Mouse (Mus musculus) embryo, embryonic 9.5 days (tissue): ENCODE measurements around the gene Rgs1.

ENCODE experiments used
- DNase-seq: peaks from one replicate; pipeline ENCODE4 v3.0.0-alpha.2; 2017; ENCODE audit errors: extremely low spot score

The Rgs1 gene

GRCm38 (mm10) chr1:144248923-144249322 is at the start of gene Rgs1:
TSS of gene Rgs1 (minus strand) at chr1:144249242.
- no peak for DNase-seq

DNA sequence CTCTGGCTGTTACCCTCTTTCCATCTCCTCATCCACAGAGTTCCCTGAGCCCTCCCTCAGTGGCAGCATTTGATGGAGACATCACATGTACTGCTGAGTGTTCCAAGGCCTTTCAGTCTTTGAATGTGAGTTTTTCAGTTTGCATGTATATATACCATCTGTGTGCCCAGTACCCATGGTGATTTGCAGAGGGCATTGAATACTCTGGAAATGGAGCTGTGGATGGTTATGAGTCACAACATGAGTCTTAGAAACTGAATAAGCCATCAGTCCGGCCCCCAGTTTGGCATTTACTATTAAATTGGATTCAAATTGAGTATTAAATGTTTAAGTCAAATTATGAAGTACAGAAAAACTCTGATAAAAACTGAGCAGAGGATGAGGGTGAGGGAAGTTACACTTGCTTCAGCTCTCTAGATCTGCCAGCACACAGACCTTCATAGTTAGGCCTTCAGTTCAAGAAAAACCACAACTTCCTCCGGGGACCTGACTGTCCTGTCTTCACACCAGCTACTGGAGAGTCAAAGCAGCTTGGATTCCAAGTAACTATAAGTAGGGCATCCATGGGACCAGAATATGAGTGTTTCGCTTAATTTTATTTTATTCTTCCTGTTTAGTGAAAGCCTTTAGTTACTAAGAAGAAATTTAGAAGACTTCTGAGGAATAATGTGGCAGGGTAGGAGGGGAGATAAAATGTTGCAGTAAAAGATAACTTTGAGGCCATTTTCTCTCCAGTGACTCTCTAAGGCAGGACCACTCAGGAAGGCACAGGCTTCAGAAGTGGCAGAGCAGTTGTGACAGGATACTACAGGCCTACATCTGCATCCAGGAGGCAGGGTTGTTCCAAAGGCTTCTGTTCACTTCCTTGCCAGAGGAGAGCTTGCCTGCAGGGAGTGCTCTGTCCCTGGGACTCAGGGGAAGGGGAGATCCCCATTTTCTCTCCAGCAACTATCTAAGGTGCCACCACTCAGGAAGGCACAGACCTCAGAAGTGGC is 34.3 kb upstream of the Rgs1 start:
- DNase-seq, result no peak

DNA sequence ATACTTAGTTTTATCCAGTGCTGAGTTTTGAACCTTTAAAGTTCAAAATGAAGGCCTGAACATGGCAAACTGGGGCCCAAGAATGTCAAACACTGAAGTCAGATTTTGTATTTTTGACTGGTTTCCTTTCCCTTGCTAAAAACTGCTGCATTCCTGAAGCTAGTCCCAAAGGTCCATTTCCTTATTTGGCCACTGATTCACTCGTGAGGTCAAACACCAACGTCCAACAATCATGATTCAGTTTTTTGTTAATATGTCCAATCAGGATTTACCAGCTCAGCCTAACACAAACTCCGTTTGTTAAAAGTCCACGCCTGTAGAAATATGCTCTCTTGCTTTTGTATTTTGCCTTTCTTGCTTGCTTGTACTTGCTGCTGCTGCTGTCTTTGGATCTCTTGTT is 31.0 kb upstream of the Rgs1 start:
- DNase-seq, result no peak

DNA sequence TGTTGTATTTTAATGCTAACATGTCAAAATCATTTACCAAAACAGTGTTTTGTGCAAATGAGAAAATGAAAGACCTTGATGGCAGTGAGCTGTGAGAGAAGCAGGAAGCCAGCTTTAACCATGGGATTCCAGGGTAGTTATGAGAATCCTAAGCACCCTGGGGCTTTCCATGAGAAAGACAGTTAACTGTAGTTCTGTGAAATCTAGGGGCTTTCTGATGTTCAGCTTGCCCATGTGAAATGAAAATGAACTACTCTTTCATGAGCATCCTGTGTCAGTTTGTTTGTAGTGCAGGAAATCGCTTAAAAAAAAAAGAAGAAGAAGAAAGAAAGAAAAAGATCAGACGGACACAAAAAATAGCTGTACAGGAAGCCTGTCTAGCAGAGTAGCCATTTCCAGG is 23.9 kb upstream of the Rgs1 start:
- no peak for DNase-seq

DNA sequence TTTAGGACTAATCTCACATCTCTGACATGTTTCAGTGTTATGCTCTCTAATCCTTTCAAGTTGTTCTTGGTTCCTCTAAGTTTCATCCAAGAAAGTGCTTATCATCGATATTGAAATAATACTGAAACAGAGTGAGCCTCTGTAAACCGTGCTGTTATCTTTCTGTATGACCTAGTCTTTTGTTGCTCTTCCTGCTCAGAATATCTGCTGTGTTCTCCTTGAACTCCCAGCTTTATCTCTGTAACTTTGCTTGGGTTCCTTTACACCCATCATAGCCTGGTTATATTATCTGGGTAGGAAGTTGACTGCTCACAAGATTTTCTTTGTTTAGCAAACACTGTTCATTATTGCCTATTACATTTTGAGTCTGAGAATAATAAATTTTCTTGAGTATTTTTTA is 20.1 kb upstream of the Rgs1 start:
- no peak for DNase-seq

DNA sequence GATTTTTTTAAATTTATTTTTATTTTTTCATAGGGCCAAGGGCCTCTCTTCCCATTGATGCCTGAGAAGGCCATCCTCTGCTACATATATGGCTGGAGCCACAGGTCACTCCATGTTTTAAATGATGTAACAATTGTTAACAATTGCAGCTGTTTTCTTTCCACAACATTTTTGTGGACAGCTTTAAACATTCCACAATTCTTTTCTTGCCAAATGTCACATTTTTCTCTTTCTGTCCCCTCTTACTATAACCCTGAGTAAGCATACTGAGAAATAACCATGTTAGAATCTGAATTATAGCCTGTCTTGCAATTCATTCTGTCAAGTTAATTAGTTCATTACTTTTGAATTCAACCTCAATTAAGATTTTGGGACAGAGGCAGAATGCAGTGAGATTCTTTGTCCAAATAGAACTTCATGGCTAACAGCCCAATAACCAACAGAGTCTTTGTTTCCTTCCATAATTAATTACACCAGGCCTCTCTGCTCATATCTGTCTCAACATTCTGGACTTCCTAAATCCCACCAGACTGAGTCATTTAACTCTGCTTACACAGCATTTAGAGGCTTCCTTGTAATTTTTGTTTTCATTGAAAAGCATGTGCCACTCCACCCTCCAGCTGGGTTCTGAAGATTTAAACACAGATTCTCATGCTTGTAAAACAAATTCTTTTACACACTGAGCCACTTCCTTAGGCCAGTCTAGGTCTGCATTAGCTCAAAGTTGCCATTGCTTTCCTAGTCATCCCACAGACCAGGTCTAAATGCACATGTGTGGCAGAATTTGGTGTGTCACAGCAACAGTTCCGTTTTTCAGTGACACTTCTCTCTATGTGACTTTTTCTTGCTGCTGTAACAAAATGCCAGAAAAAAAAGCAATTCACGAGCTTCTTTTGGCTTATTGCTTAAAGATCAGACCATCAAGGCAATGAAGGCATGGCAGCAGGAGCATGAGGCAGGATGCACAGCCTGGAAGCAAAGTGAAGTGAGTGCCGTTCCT is 18.7 kb upstream of the Rgs1 start:
- no peak for DNase-seq

GRCm38 (mm10) chr1:144264000-144264399 is 15.0 kb upstream of the Rgs1 start:
- no peak for DNase-seq

- no peak for DNase-seq
These were observed 13.0 kb upstream of the Rgs1 start for GRCm38 (mm10) chr1:144262008-144262407.

DNA sequence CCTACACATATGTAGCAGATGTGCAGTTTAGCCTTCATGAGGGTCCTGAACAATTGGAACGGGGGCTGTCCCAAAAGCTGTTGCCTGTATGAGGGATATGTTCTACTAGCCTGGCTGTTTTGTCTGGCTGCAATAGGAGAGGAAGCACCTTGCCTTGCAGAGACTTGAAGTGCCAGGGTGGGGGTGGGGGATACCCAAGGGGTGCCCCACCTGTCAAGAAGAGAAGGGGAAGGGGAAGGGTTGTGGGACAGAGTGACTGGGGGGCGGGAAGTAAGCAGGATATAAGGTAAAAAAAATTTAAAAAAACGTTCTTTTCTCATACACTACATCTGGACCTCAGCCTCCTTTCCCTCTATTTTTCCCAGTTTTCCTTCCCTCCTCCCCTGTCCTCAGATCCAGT is 9.7 kb upstream of the Rgs1 start:
- no peak for DNase-seq

DNA sequence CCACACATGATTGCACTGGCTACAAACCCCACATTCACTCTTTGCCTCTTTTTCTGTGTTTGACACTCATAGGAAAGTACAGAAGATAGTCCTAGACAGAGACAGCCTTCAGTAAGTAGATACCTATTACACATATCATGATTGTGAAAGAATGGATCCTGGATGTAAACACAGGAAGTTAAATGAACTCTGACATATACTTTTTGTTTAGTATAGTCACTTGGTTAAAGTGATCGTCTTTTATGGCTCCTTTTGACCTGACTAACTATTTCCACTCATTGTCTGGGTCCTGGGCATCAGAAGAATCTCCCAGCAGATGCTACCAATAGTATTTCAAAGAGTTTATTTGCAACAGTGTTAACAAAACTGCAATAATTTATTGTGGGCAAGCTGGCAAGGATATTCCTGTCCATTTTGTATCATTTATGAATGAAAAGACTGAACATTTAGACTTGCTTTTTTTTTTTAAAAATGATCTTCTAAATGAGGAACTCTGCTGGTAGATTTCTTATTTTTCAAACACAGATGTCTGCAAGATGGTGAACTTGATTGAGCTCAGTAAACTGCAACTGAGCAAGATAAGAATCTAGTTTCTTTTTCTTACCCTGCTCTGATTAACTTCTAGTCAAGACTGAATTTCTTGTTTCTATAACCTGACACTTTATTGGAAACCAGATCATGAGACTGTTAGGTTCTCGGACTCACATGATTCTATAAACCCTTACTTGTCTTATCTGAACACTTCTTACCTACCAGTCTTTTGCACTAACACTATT is 7.7 kb upstream of the Rgs1 start:
- DNase-seq, result no peak

DNA sequence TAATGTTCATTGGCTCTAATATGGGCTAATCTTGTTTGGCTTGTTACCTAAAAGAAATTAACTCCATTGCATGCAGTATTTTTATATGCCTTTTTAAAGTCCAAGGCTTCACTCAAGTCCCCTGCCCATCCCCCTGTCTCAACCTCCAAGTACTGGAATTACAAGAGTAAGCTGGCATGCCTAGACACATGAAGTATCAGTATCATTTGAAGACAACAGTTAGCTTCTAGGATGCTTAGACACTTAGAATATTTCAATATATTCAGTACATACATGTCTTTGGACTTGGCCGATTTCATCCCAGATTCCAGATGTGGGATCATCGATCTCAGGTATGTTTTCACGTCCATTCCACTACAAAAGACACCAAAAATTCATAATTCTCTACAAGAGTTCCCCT is 836 bp downstream of the Rgs1 start:
- no peak for DNase-seq

DNA sequence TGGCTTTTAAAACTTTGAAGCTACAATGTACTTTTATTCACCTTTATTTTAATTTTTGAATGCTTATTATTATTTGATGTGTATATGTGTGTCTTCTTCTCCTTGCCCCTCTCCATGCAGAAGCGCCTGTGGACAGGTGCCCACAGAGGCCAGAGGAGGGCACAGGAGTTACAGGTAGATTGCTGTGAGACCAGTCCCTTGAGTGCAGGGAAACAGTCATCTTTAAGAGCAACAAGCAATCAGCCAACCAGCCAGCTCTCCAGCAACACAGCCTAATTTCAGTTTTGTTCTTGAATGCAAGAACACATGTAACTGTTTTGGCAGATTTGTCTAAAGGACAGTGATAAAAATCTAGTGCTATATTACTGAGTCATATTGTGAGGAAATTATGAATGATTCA is 1.7 kb downstream of the Rgs1 start:
- DNase-seq, result no peak

GRCm38 (mm10) chr1:144243511-144243910 is 5.5 kb downstream of the Rgs1 start:
- no peak for DNase-seq

GRCm38 (mm10) chr1:144239195-144239594 is 9.8 kb downstream of the Rgs1 start:
- DNase-seq, result no peak

GRCm38 (mm10) chr1:144215230-144215629 is 33.8 kb downstream of the Rgs1 start:
- no peak for DNase-seq

- no peak for DNase-seq
These were observed 38.1 kb downstream of the Rgs1 start for GRCm38 (mm10) chr1:144210912-144211311.

DNA sequence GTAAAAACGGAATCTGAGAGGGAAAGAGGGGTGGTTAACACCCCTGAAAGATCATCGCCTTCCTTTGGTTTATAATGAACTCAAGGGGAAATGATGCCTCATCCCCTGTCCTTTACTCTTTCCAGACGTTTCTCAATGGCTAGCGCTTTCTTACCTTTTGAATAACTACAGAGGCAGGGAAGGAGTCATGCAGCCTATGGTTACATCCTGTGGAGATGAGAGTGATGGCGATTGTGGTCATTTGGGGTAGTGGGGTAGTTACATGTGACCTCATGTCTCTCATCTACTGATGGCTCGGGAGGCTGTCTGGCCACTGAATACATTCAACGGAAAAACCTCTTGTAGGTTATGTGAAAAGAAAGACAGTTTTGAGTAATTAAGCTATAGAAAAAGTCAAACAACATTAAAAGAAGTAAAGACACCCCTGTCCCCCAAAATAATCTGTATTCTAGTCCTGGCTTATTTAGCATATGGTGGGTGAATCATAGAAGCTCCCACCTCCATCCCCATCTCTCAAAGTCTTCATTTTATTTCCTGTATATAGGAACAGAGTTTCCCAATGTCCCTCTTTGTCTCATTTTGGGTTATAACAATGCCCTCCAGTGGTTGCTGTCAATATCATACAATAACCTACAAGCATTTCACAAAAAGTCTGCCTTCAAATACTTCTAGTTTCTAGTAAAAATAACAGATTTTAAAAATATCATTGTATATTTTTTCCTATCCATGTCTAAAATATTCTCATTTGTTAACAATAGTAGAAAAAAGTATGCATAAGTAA is 42.6 kb downstream of the Rgs1 start:
- DNase-seq, result no peak

GRCm38 (mm10) chr1:144204766-144205165 is 44.3 kb downstream of the Rgs1 start:
- no peak for DNase-seq

DNA sequence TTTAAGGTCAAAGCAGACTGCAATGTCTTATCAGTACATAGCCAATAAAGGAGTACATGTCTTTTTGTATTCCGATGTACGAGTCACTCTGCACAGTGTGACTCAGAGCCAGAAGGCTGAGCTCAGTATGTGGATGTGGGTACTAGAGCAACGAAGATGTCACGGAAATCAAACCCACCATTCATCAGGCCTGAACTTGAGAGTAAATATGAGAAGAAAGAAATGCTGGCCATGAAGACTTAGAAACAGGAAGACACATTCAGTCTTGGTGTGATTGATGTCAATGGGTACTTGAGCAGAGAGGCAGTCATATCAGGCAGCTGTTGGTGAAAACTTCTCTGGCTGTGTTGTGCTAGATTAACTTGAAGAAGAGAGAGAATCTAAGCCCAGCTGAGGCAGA is 46.1 kb downstream of the Rgs1 start:
- DNase-seq, result no peak

- DNase-seq, result no peak
These were observed 48.5 kb downstream of the Rgs1 start for GRCm38 (mm10) chr1:144200496-144200895.

- no peak for DNase-seq
These were observed 49.5 kb downstream of the Rgs1 start for GRCm38 (mm10) chr1:144199538-144199937.
